8 mouse cellular contexts compared by ENCODE assay signal in genomic region chr8:95067582-95067981, GRCm38 (mm10). TPM values are rescaled to one million over a fixed set of nuclear protein-coding genes. Genes with fewer than 3 reads are reported as not detected.
A peak's percentile ranks its signal among the peaks of the same experiment; 100 is the strongest.
DNase-seq lines count a peak whose midpoint lies in the region.

No protein-coding gene starts in this region.

- intact Hi-C loops in heart, postnatal 36 days (cut with DNase I), result loop anchor here (5.0 kb wide), 1 partner anchor 115 kb away; no protein-coding TSS in a partner anchor

- DNase-seq in heart, postnatal 36 days, result peak; percentile 35 to 68
- DNase-seq in heart, adult 11 months, result no peak
- DNase-seq in A20 (ENCODE audit: low read depth, low spot score), result peak; percentile 61
- peak; percentile 50 for DNase-seq in MN1 (ENCODE audit: low spot score)
- peak; percentile 77 for DNase-seq in embryo, embryonic 10.5 days (ENCODE audit: low spot score)
- peak; percentile 79 to 89 for DNase-seq in kidney, postnatal 25 days
- DNase-seq in naive thymus-derived CD4-positive, alpha-beta T cell, adult 2 months (ENCODE audit: low read depth), result peak; percentile 76
- no peak for DNase-seq in frontal cortex, postnatal 10 days (ENCODE audit: low spot score in 2 of 2)

RNA-seq across cellular contexts. Expression of gene Drc7, which starts 12.7 kb away (rescaled TPM):
- not detected for total RNA-seq in heart, postnatal 36 days (2021)

RNA-seq across cellular contexts. Expression of gene Katnb1, which starts 13.4 kb away (rescaled TPM):
- 1 to 10 TPM; 7.2 to 7.5 TPM for total RNA-seq in heart, postnatal 36 days (2021)

RNA-seq across cellular contexts. Expression of gene Adgrg3, which starts 50.1 kb away (rescaled TPM):
- total RNA-seq in heart, postnatal 36 days (2021), result 1 to 10 TPM; 1.9 to 2.1 TPM

Comparison
In these comparisons a context has a peak if more than half of its experiments do, and no peak if none do; other contexts are left out.
1. DNase-seq: peak in heart, postnatal 36 days (2 of 2), A20 (single experiment), MN1 (single experiment), embryo, embryonic 10.5 days (single experiment), kidney, postnatal 25 days (2 of 2) and naive thymus-derived CD4-positive, alpha-beta T cell, adult 2 months (single experiment); none in heart, adult 11 months (single experiment) and frontal cortex, postnatal 10 days (0 of 2).